Mouse (Mus musculus) stomach, postnatal 0 days (tissue): ENCODE results near the gene Gstcd. TPM values are rescaled to one million over a fixed set of nuclear protein-coding genes. Genes with fewer than 3 reads are reported as not detected.
A peak's percentile ranks its signal among the peaks of the same experiment; 100 is the strongest.

ENCODE experiments used
- ATAC-seq: fragments of 200-750 bp; cut with Nextera tagmentation; 2 replicates; pipeline ENCODE4 v1.8.0; 2017; ENCODE audit not compliant: low FRiP score, low TSS enrichment
- DNase-seq: peaks from one replicate; pipeline ENCODE4 v3.0.0-alpha.2; 2016; ENCODE audit warnings: low spot score
- H3K27ac ChIP-seq: fragments of 300-500 bp; sonication (generic); replicated peaks from 2 replicates; pipeline ENCODE4 v1.5.1; 2014; ENCODE audit warnings: mild to moderate bottlenecking, control low read depth
- H3K27me3 ChIP-seq: fragments of 300-500 bp; sonication (generic); 2 replicates; pipeline ENCODE4 v1.6.1; 2014; ENCODE audit warnings: low read length; ENCODE audit not compliant: control insufficient read depth, insufficient read depth
- H3K36me3 ChIP-seq: fragments of 300-500 bp; sonication (generic); 2 replicates; pipeline ENCODE4 v1.6.1; 2014; ENCODE audit warnings: low read length, mixed read lengths; ENCODE audit not compliant: control insufficient read depth, insufficient read depth
- H3K4me1 ChIP-seq: fragments of 300-500 bp; sonication (generic); replicated peaks from 2 replicates; pipeline ENCODE4 v1.6.1; 2014; ENCODE audit warnings: antibody characterized with exemption; ENCODE audit not compliant: control insufficient read depth, insufficient read depth
- H3K4me2 ChIP-seq: fragments of 300-500 bp; sonication (generic); replicated peaks from 2 replicates; pipeline ENCODE4 v1.6.1; 2014; ENCODE audit warnings: low read depth, mild to moderate bottlenecking, control low read depth, moderate library complexity
- H3K4me3 ChIP-seq: fragments of 300-500 bp; sonication (generic); 2 replicates; pipeline ENCODE4 v1.5.1; 2014; ENCODE audit warnings: low read depth, low read length, control low read depth
- H3K9ac ChIP-seq: fragments of 300-500 bp; sonication (generic); 2 replicates; pipeline ENCODE4 v1.6.1; 2014; ENCODE audit warnings: mild to moderate bottlenecking, low read length, control low read depth, mixed read lengths
- H3K9me3 ChIP-seq: fragments of 300-500 bp; sonication (generic); 2 replicates; pipeline ENCODE4 v1.6.1; 2016; ENCODE audit warnings: low read length; ENCODE audit not compliant: control insufficient read depth
- CTCF ChIP-seq: IDR thresholded peaks from 2 replicates; pipeline ENCODE4 v1.5.1; 2016; ENCODE audit warnings: antibody characterized with exemption, low read depth, mild to moderate bottlenecking, moderate library complexity
- EP300 ChIP-seq: optimal IDR thresholded peaks from 2 replicates; pipeline ENCODE3; 2016; ENCODE audit warnings: antibody characterized with exemption
- WGBS: fragments of 180-500 bp; shearing (Covaris S2); extraction: QIAGEN DNeasy Blood & Tissue Kit; methylation state at CpG from one replicate; pipeline ENCODE4 v1.1.7; 2014; 5-methylcytosine and 5-hydroxymethylcytosine counted together
- polyA plus RNA-seq: library from polyadenylated mRNA; unstranded; fragments of >200 nt; fragmentation: Nextera tagmentation; extraction: Ambion mirVana; gene quantifications from 2 replicates; pipeline ENCODE4 v1.2.1, GENCODE M21; 2015

Gstcd gene
- 2.5 and 2.8 TPM in 2 replicates for polyA plus RNA-seq

- no peak for TF ChIP-seq CTCF
- no peak for TF ChIP-seq EP300
- Histone ChIP-seq H3K4me1 (no peaks in the 10 kb centered on the region), H3K4me2 (peak within 1 kb of the TSS; percentile 74), H3K27me3 (no peaks in the 10 kb centered on the region), H3K36me3 (no peaks in the 10 kb centered on the region), H3K27ac (peak within 1 kb of the TSS; percentile 96), H3K4me3 (peak within 1 kb of the TSS; percentile 98), H3K9me3 (no peaks in the 10 kb centered on the region), H3K9ac (peak within 1 kb of the TSS; percentile 94)
- WGBS, result under 1% methylated on average over 52 of the region's 53 CpGs
- ATAC-seq, result peak; percentile 99
- peak; percentile 91 for DNase-seq
Measured at GRCm38 (mm10) chr3:133091664-133092273, at the start of gene Gstcd, which contains the start of gene Ints12. Gene Gstcd (minus strand): TSS chr3:133092033. Gene Ints12 (plus strand): TSS chr3:133091840.

GRCm38 (mm10) chr3:133132611-133133010 is 40.8 kb upstream of the Gstcd start:
- H3K27me3 ChIP-seq, result no peaks in the 10 kb centered on the region
- no peaks in the 10 kb centered on the region for H3K4me1 ChIP-seq
- H3K36me3 ChIP-seq, result no peaks in the 10 kb centered on the region
- no peak overlapping the region for H3K27ac ChIP-seq
- 73% methylated on average over 8 of the region's 8 CpGs for WGBS
- ATAC-seq (no peak), DNase-seq (no peak)
- H3K4me2 ChIP-seq, result no peak overlapping the region
- no peak overlapping the region for H3K4me3 ChIP-seq
- no peaks in the 10 kb centered on the region for H3K9me3 ChIP-seq
- no peak overlapping the region for H3K9ac ChIP-seq
- TF ChIP-seq EP300 (no peak), CTCF (0 out of 2 replicates have a peak, but pooled peaks have one; percentile 7)

- 93% methylated on average over 5 of the region's 5 CpGs for WGBS
- no peaks in the 10 kb centered on the region for H3K36me3 ChIP-seq
- H3K4me3 ChIP-seq, result no peak overlapping the region
- no peak for TF ChIP-seq EP300
- no peak for TF ChIP-seq CTCF
- H3K4me1 ChIP-seq, result no peaks in the 10 kb centered on the region
- H3K27me3 ChIP-seq, result no peaks in the 10 kb centered on the region
- H3K4me2 ChIP-seq, result no peak overlapping the region
- no peaks in the 10 kb centered on the region for H3K9me3 ChIP-seq
- DNase-seq, result no peak
- ATAC-seq, result no peak
- H3K9ac ChIP-seq, result no peak overlapping the region
- no peak overlapping the region for H3K27ac ChIP-seq
Measured at GRCm38 (mm10) chr3:133131372-133131771, 39.5 kb upstream of the Gstcd start.

GRCm38 (mm10) chr3:133113281-133113680 is 21.4 kb upstream of the Gstcd start:
- Histone ChIP-seq H3K9ac (no peak overlapping the region), H3K27me3 (no peaks in the 10 kb centered on the region), H3K27ac (no peak overlapping the region), H3K36me3 (0 out of 2 replicates have a peak, but pooled peaks cover 5% of the 10 kb centered on the region), H3K4me3 (no peak overlapping the region), H3K4me1 (no peaks in the 10 kb centered on the region), H3K4me2 (no peak overlapping the region), H3K9me3 (no peaks in the 10 kb centered on the region)
- ATAC-seq, result no peak
- no peak for DNase-seq
- WGBS, result 41% methylated on average over 1 of the region's 1 CpGs
- no peak for TF ChIP-seq CTCF
- TF ChIP-seq EP300, result no peak

GRCm38 (mm10) chr3:133111741-133112140 is 19.9 kb upstream of the Gstcd start:
- ATAC-seq (no peak), DNase-seq (peak; percentile 22)
- Histone ChIP-seq H3K4me1 (no peaks in the 10 kb centered on the region), H3K27ac (no peak overlapping the region), H3K4me3 (no peak overlapping the region), H3K27me3 (no peaks in the 10 kb centered on the region), H3K9ac (no peak overlapping the region), H3K36me3 (peaks cover 9% of the 10 kb centered on the region), H3K4me2 (no peak overlapping the region), H3K9me3 (no peaks in the 10 kb centered on the region)
- TF ChIP-seq EP300 (no peak), CTCF (peak; percentile 77)
- WGBS, result 39% methylated on average over 2 of the region's 2 CpGs

- peaks cover 12% of the 10 kb centered on the region for H3K36me3 ChIP-seq
- H3K4me1 ChIP-seq, result no peaks in the 10 kb centered on the region
- no peak overlapping the region for H3K27ac ChIP-seq
- H3K9me3 ChIP-seq, result no peaks in the 10 kb centered on the region
- H3K4me2 ChIP-seq, result no peak overlapping the region
- 88% methylated on average over 4 of the region's 4 CpGs for WGBS
- no peak overlapping the region for H3K4me3 ChIP-seq
- DNase-seq (no peak), ATAC-seq (no peak)
- TF ChIP-seq EP300 (no peak), CTCF (no peak)
- no peaks in the 10 kb centered on the region for H3K27me3 ChIP-seq
- H3K9ac ChIP-seq, result no peak overlapping the region
Measured at GRCm38 (mm10) chr3:133109844-133110243, 18.0 kb upstream of the Gstcd start.
